Mouse (Mus musculus) heart, embryonic 16.5 days (tissue): ENCODE measurements around the gene Rasd2. TPM values are rescaled to one million over a fixed set of nuclear protein-coding genes. Genes with fewer than 3 reads are reported as not detected.
A peak's percentile ranks its signal among the peaks of the same experiment; 100 is the strongest.

Source experiments
- ATAC-seq: fragments of 200-750 bp; cut with Nextera tagmentation; replicated peaks from 2 replicates; pipeline ENCODE4 v1.8.0; 2017; ENCODE audit warnings: moderate number of reproducible peaks; ENCODE audit not compliant: insufficient read depth, low FRiP score; ENCODE audit errors: extremely low read depth
- H3K27ac ChIP-seq: fragments of 300-500 bp; sonication (generic); 2 replicates; pipeline ENCODE4 v1.5.1; 2014; ENCODE audit warnings: mild to moderate bottlenecking, low read length, control low read depth, moderate library complexity
- H3K27me3 ChIP-seq: fragments of 300-500 bp; sonication (generic); 2 replicates; pipeline ENCODE4 v1.6.1; 2014; ENCODE audit warnings: low read length, mixed read lengths; ENCODE audit not compliant: control insufficient read depth, insufficient read depth
- H3K36me3 ChIP-seq: fragments of 300-500 bp; sonication (generic); 2 replicates; pipeline ENCODE4 v1.6.1; 2014; ENCODE audit not compliant: control insufficient read depth, insufficient read depth
- H3K4me1 ChIP-seq: fragments of 300-500 bp; sonication (generic); 2 replicates; pipeline ENCODE4 v1.6.1; 2014; ENCODE audit warnings: low read length, mixed read lengths; ENCODE audit not compliant: control insufficient read depth, insufficient read depth
- H3K4me2 ChIP-seq: fragments of 300-500 bp; sonication (generic); 2 replicates; pipeline ENCODE4 v1.6.1; 2014; ENCODE audit warnings: low read depth, mild to moderate bottlenecking, control low read depth, low read length
- H3K4me3 ChIP-seq: fragments of 300-500 bp; sonication (generic); 2 replicates; pipeline ENCODE4 v1.5.1; 2014; ENCODE audit warnings: mild to moderate bottlenecking, control low read depth, low read length
- H3K9ac ChIP-seq: fragments of 300-500 bp; sonication (generic); 2 replicates; pipeline ENCODE4 v1.6.1; 2014; ENCODE audit warnings: low read length, control low read depth
- H3K9me3 ChIP-seq: fragments of 300-500 bp; sonication (generic); replicated peaks from 2 replicates; pipeline ENCODE4 v1.6.1; 2016; ENCODE audit warnings: low read length; ENCODE audit not compliant: control insufficient read depth
- WGBS: fragments of 180-500 bp; shearing (Covaris S2); extraction: QIAGEN DNeasy Blood & Tissue Kit; methylation state at CpG from one replicate; pipeline ENCODE4 v1.1.7; 2014; 5-methylcytosine and 5-hydroxymethylcytosine counted together
- polyA plus RNA-seq: library from polyadenylated mRNA; unstranded; fragments of >200 nt; fragmentation: Nextera tagmentation; extraction: Ambion mirVana; gene quantifications from 2 replicates; pipeline ENCODE4 v1.2.1, GENCODE M21; 2015

Rasd2 gene
- polyA plus RNA-seq, 1 experiment from 2014 or later = 0.54 TPM

- no peak overlapping the region for H3K9ac ChIP-seq
- 0 out of 2 replicates have a peak, but pooled peaks cover 3% of the 10 kb centered on the region for H3K4me1 ChIP-seq
- H3K27ac ChIP-seq = no peak overlapping the region
- ATAC-seq = no peak
- no peaks in the 10 kb centered on the region for H3K36me3 ChIP-seq
- H3K4me3 ChIP-seq = no peak overlapping the region
- no peaks in the 10 kb centered on the region for H3K27me3 ChIP-seq
- 38% methylated on average over 1 of the region's 1 CpGs for WGBS
- no peak overlapping the region for H3K4me2 ChIP-seq
- H3K9me3 ChIP-seq = no peaks in the 10 kb centered on the region
These were observed 13.8 kb upstream of the Rasd2 start for GRCm38 (mm10) chr8:75199914-75200313.

GRCm38 (mm10) chr8:75202041-75202656 is 11.6 kb upstream of the Rasd2 start:
- H3K4me2 ChIP-seq = no peak overlapping the region
- H3K4me1 ChIP-seq = 0 out of 2 replicates have a peak, but pooled peaks cover 3% of the 10 kb centered on the region
- no peak overlapping the region for H3K27ac ChIP-seq
- no peaks in the 10 kb centered on the region for H3K36me3 ChIP-seq
- H3K27me3 ChIP-seq = no peaks in the 10 kb centered on the region
- H3K9ac ChIP-seq = no peak overlapping the region
- ATAC-seq = no peak
- no peaks in the 10 kb centered on the region for H3K9me3 ChIP-seq
- 71% methylated on average over 8 of the region's 8 CpGs for WGBS
- H3K4me3 ChIP-seq = no peak overlapping the region

- H3K4me2 ChIP-seq = no peak overlapping the region
- 71% methylated on average over 3 of the region's 3 CpGs for WGBS
- no peaks in the 10 kb centered on the region for H3K36me3 ChIP-seq
- no peak overlapping the region for H3K27ac ChIP-seq
- 0 out of 2 replicates have a peak, but pooled peaks cover 3% of the 10 kb centered on the region for H3K4me1 ChIP-seq
- no peak overlapping the region for H3K9ac ChIP-seq
- no peak for ATAC-seq
- H3K9me3 ChIP-seq = no peaks in the 10 kb centered on the region
- H3K27me3 ChIP-seq = no peaks in the 10 kb centered on the region
- no peak overlapping the region for H3K4me3 ChIP-seq
These were observed 10.8 kb upstream of the Rasd2 start for GRCm38 (mm10) chr8:75202913-75203312.

GRCm38 (mm10) chr8:75203420-75203819 is 10.3 kb upstream of the Rasd2 start:
- Histone ChIP-seq H3K27ac (no peak overlapping the region), H3K4me1 (0 out of 2 replicates have a peak, but pooled peaks cover 3% of the 10 kb centered on the region), H3K9ac (no peak overlapping the region), H3K36me3 (no peaks in the 10 kb centered on the region), H3K4me2 (no peak overlapping the region), H3K9me3 (no peaks in the 10 kb centered on the region), H3K4me3 (no peak overlapping the region), H3K27me3 (no peaks in the 10 kb centered on the region; the same call in 1 of the 2 replicates)
- WGBS = 74% methylated on average over 2 of the region's 2 CpGs
- no peak for ATAC-seq

- Histone ChIP-seq H3K9me3 (no peaks in the 10 kb centered on the region), H3K9ac (no peak overlapping the region), H3K4me1 (0 out of 2 replicates have a peak, but pooled peaks cover 3% of the 10 kb centered on the region), H3K36me3 (no peaks in the 10 kb centered on the region), H3K4me2 (no peak overlapping the region), H3K27me3 (peaks cover 2% of the 10 kb centered on the region), H3K27ac (no peak overlapping the region), H3K4me3 (no peak overlapping the region)
- no peak for ATAC-seq
- WGBS = 81% methylated on average over 13 of the region's 13 CpGs
These were observed 9.4 kb upstream of the Rasd2 start for GRCm38 (mm10) chr8:75204190-75204868.

- WGBS = 19% methylated on average over 3 of the region's 3 CpGs
- H3K4me3 ChIP-seq = no peak overlapping the region
These were observed 2.3 kb upstream of the Rasd2 start for GRCm38 (mm10) chr8:75211461-75211860.

GRCm38 (mm10) chr8:75212631-75213306 is 975 bp upstream of the Rasd2 start:
- peak; percentile 85 for ATAC-seq
- H3K9ac ChIP-seq = peak overlapping the region; percentile 65
- H3K4me2 ChIP-seq = peak overlapping the region; percentile 95
- peaks cover 16% of the 10 kb centered on the region for H3K4me1 ChIP-seq
- H3K4me3 ChIP-seq = peak overlapping the region; percentile 59
- H3K9me3 ChIP-seq = no peaks in the 10 kb centered on the region
- H3K36me3 ChIP-seq = no peaks in the 10 kb centered on the region
- peaks cover 31% of the 10 kb centered on the region for H3K27me3 ChIP-seq
- no peak overlapping the region for H3K27ac ChIP-seq
- 2% methylated on average over 60 of the region's 63 CpGs for whole genome bisulfite sequencing

More at GRCm38 (mm10) chr8:75211461-75211860, 2.3 kb upstream of the Rasd2 start:
- Histone ChIP-seq H3K4me2 (no peak overlapping the region), H3K4me1 (peaks cover 16% of the 10 kb centered on the region), H3K9ac (no peak overlapping the region), H3K36me3 (no peaks in the 10 kb centered on the region), H3K9me3 (no peaks in the 10 kb centered on the region), H3K27ac (peak overlapping the region; percentile 2; the same call in 1 of the 2 replicates), H3K27me3 (peaks cover 30% of the 10 kb centered on the region)
- ATAC-seq = peak; percentile 77

GRCm38 (mm10) chr8:75213307-75213651 is 465 bp upstream of the Rasd2 start:
- peak; percentile 19 for ATAC-seq
- peaks cover 32% of the 10 kb centered on the region for H3K27me3 ChIP-seq
- no peaks in the 10 kb centered on the region for H3K9me3 ChIP-seq
- H3K9ac ChIP-seq = peak overlapping the region; percentile 65
- H3K36me3 ChIP-seq = no peaks in the 10 kb centered on the region
- under 1% methylated on average over 23 of the region's 36 CpGs for WGBS
- H3K4me3 ChIP-seq = peak overlapping the region; percentile 59
- H3K27ac ChIP-seq = no peak overlapping the region
- H3K4me2 ChIP-seq = peak overlapping the region; percentile 95
- H3K4me1 ChIP-seq = peaks cover 16% of the 10 kb centered on the region

- H3K36me3 ChIP-seq = no peaks in the 10 kb centered on the region
- no peak overlapping the region for H3K9ac ChIP-seq
- ATAC-seq = no peak
- peaks cover 31% of the 10 kb centered on the region for H3K27me3 ChIP-seq
- no peak overlapping the region for H3K4me2 ChIP-seq
- peaks cover 16% of the 10 kb centered on the region for H3K4me1 ChIP-seq
- WGBS = 40% methylated on average over 1 of the region's 1 CpGs
- H3K27ac ChIP-seq = no peak overlapping the region
- no peaks in the 10 kb centered on the region for H3K9me3 ChIP-seq
- no peak overlapping the region for H3K4me3 ChIP-seq
These were observed 1.3 kb downstream of the Rasd2 start for GRCm38 (mm10) chr8:75215046-75215445.
